Mouse (Mus musculus): Measurements from ENCODE around the gene Gm20547. TPM values are rescaled to one million over a fixed set of nuclear protein-coding genes. Genes with fewer than 3 reads are reported as not detected.
A peak's percentile ranks its signal among the peaks of the same experiment; 100 is the strongest.

Gene Gm20547
- polyA plus RNA-seq, 1 experiment from 2014 or later: not detected

- WGBS: 74% methylated on average over 8 of the region's 8 CpGs
- Histone ChIP-seq H3K36me3 (ENCODE audit: control insufficient read depth, insufficient read depth, low read length) (0 out of 2 replicates have a peak, but pooled peaks cover 2% of the 10 kb centered on the region), H3K9me3 (replicated peaks; ENCODE audit: control insufficient read depth, low read length, poor library complexity, severe bottlenecking) (no peaks in the 10 kb centered on the region), H3K4me1 (ENCODE audit: control insufficient read depth, insufficient read depth, low read length) (no peaks in the 10 kb centered on the region), H3K4me2 (ENCODE audit: low read length) (no peak within 1 kb of the TSS), H3K27ac (ENCODE audit: low read length) (no peak within 1 kb of the TSS), H3K4me3 (ENCODE audit: low read depth, low read length) (no peak within 1 kb of the TSS), H3K9ac (ENCODE audit: low read depth, low read length) (no peak within 1 kb of the TSS), H3K27me3 (ENCODE audit: control insufficient read depth, insufficient read depth, low read depth, low read length) (no peaks in the 10 kb centered on the region)
- no peak for ATAC-seq
These were observed 19.3 kb downstream of the Gm20547 start, which contains the start of gene Cfb for GRCm38 (mm10) chr17:34862416-34863081. Gene Cfb, minus strand, starts transcription at chr17:34862518.

DNA sequence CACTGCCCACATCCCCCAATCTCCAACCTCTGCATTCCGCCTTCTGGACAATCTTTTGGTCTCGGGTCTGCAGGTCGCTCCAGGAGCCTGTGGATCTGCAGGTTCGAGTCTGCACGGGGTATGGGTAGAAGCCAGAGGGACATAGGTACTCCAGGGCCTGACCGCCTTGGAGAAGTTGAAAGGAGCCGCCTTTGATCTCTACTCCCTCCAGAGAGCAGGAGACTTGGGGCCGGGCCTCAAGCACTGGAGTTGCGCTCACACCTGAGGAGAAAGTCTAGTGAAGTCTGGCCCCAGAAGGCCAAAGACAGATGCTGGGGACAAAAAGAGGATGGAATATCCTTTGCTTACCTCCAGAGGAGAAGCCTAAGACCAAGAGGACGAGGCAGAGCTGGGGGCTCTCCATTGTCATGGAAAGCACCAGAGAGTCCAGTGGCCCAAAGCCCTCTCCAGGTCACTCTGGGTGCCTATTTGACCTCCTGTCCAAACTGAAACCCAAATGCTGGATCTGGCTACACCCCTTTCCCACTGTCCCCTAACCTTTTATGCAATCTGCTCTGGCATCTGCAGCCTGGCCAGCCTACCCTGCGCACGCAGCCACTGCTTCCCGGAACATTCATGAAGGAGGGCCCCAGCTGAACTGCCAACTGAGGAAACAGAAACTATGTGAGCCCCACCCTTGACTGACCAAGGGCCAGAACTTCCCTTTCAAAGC lies 20.0 kb downstream of the Gm20547 start:
- WGBS: 76% methylated on average over 13 of the region's 13 CpGs
- Histone ChIP-seq H3K4me3 (ENCODE audit: low read depth, low read length) (no peak overlapping the region), H3K27me3 (ENCODE audit: control insufficient read depth, insufficient read depth, low read depth, low read length) (no peaks in the 10 kb centered on the region), H3K9ac (ENCODE audit: low read depth, low read length) (no peak overlapping the region), H3K4me2 (ENCODE audit: low read length) (no peak overlapping the region), H3K9me3 (replicated peaks; ENCODE audit: control insufficient read depth, low read length, poor library complexity, severe bottlenecking) (no peaks in the 10 kb centered on the region), H3K27ac (ENCODE audit: low read length) (no peak overlapping the region), H3K4me1 (ENCODE audit: control insufficient read depth, insufficient read depth, low read length) (no peaks in the 10 kb centered on the region), H3K36me3 (ENCODE audit: control insufficient read depth, insufficient read depth, low read length) (0 out of 2 replicates have a peak, but pooled peaks cover 2% of the 10 kb centered on the region)
- no peak for ATAC-seq

- 89% methylated on average over 9 of the region's 9 CpGs for WGBS
- no peaks in the 10 kb centered on the region for H3K4me1 ChIP-seq (ENCODE audit: control insufficient read depth, insufficient read depth, low read length)
- no peak overlapping the region for H3K9ac ChIP-seq (ENCODE audit: low read depth, low read length)
- peaks cover 8% of the 10 kb centered on the region for H3K36me3 ChIP-seq (ENCODE audit: control insufficient read depth, insufficient read depth, low read length)
- H3K9me3 ChIP-seq (replicated peaks; ENCODE audit: control insufficient read depth, low read length, poor library complexity, severe bottlenecking): no peaks in the 10 kb centered on the region
- H3K4me3 ChIP-seq (ENCODE audit: low read depth, low read length): no peak overlapping the region
- no peak for ATAC-seq
- no peak overlapping the region for H3K4me2 ChIP-seq (ENCODE audit: low read length)
- H3K27me3 ChIP-seq (ENCODE audit: control insufficient read depth, insufficient read depth, low read depth, low read length): no peaks in the 10 kb centered on the region
- no peak overlapping the region for H3K27ac ChIP-seq (ENCODE audit: low read length)
These were observed 21.3 kb downstream of the Gm20547 start for GRCm38 (mm10) chr17:34860514-34860913.

DNA sequence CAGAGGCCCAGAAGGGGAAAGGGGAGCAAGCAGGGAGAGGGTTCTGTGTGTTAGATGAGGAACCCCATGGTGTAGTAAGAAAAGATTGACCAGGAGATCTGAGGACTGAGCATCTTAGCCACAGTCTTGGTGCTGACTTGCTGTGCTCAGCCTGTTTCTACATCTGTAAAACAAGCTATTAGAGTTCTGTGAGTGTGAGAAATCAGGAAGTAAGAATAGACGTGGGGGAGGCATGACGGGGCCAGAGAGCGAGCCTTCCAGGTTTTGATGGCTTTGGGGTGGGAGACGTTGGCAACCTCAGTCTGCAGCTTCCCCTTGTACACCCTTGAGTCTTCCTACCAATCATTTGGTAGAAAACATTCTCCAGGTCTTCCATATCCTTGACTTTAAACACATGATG lies 23.2 kb downstream of the Gm20547 start:
- no peak overlapping the region for H3K4me3 ChIP-seq (ENCODE audit: low read depth, low read length)
- no peak overlapping the region for H3K4me2 ChIP-seq (ENCODE audit: low read length)
- no peaks in the 10 kb centered on the region for H3K4me1 ChIP-seq (ENCODE audit: control insufficient read depth, insufficient read depth, low read length)
- no peaks in the 10 kb centered on the region for H3K27me3 ChIP-seq (ENCODE audit: control insufficient read depth, insufficient read depth, low read depth, low read length)
- no peak overlapping the region for H3K9ac ChIP-seq (ENCODE audit: low read depth, low read length)
- H3K9me3 ChIP-seq (replicated peaks; ENCODE audit: control insufficient read depth, low read length, poor library complexity, severe bottlenecking): no peaks in the 10 kb centered on the region
- peaks cover 12% of the 10 kb centered on the region for H3K36me3 ChIP-seq (ENCODE audit: control insufficient read depth, insufficient read depth, low read length)
- ATAC-seq: no peak
- 84% methylated on average over 4 of the region's 4 CpGs for WGBS
- H3K27ac ChIP-seq (ENCODE audit: low read length): no peak overlapping the region

- H3K27ac ChIP-seq (ENCODE audit: low read length): no peak overlapping the region
- 48% methylated on average over 3 of the region's 3 CpGs for WGBS
- H3K27me3 ChIP-seq (ENCODE audit: control insufficient read depth, insufficient read depth, low read depth, low read length): no peaks in the 10 kb centered on the region
- H3K4me3 ChIP-seq (ENCODE audit: low read depth, low read length): no peak overlapping the region
- H3K9ac ChIP-seq (ENCODE audit: low read depth, low read length): no peak overlapping the region
- no peaks in the 10 kb centered on the region for H3K9me3 ChIP-seq (replicated peaks; ENCODE audit: control insufficient read depth, low read length, poor library complexity, severe bottlenecking)
- ATAC-seq: no peak
- peaks cover 20% of the 10 kb centered on the region for H3K36me3 ChIP-seq (ENCODE audit: control insufficient read depth, insufficient read depth, low read length)
- H3K4me2 ChIP-seq (ENCODE audit: low read length): no peak overlapping the region
- peaks cover 12% of the 10 kb centered on the region for H3K4me1 ChIP-seq (ENCODE audit: control insufficient read depth, insufficient read depth, low read length)
These were observed 26.0 kb downstream of the Gm20547 start for GRCm38 (mm10) chr17:34855825-34856224.

DNA sequence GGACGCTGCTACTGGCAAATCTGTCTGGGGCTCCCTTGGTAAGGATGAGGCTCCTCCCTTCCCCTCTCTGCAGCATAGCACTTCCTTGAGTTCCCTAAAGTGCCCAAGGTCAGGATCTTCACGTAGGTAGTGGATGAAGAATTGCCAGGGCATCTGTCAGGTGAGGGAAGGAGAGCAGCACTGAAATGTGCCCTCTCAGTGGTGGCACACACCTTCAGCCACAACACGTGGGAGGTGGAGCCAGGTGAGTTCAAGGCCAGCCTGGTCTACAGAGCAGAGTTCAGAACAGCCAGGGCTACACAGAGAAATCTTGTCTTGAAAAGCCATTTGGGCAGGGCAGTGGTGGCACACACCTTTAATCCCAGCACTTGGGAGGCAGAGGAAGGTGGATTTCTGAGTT lies 27.1 kb downstream of the Gm20547 start:
- 84% methylated on average over 3 of the region's 3 CpGs for WGBS
- Histone ChIP-seq H3K4me2 (ENCODE audit: low read length) (no peak overlapping the region), H3K4me1 (ENCODE audit: control insufficient read depth, insufficient read depth, low read length) (peaks cover 14% of the 10 kb centered on the region), H3K4me3 (ENCODE audit: low read depth, low read length) (no peak overlapping the region), H3K9me3 (replicated peaks; ENCODE audit: control insufficient read depth, low read length, poor library complexity, severe bottlenecking) (no peaks in the 10 kb centered on the region), H3K36me3 (ENCODE audit: control insufficient read depth, insufficient read depth, low read length) (peaks cover 20% of the 10 kb centered on the region), H3K9ac (ENCODE audit: low read depth, low read length) (no peak overlapping the region), H3K27ac (ENCODE audit: low read length) (no peak overlapping the region), H3K27me3 (ENCODE audit: control insufficient read depth, insufficient read depth, low read depth, low read length) (no peaks in the 10 kb centered on the region)
- no peak for ATAC-seq

GRCm38 (mm10) chr17:34853511-34853910 lies 28.3 kb downstream of the Gm20547 start:
- Histone ChIP-seq H3K4me2 (ENCODE audit: low read length) (no peak overlapping the region), H3K9me3 (replicated peaks; ENCODE audit: control insufficient read depth, low read length, poor library complexity, severe bottlenecking) (no peaks in the 10 kb centered on the region), H3K27ac (ENCODE audit: low read length) (no peak overlapping the region), H3K4me3 (ENCODE audit: low read depth, low read length) (no peak overlapping the region), H3K27me3 (ENCODE audit: control insufficient read depth, insufficient read depth, low read depth, low read length) (no peaks in the 10 kb centered on the region), H3K4me1 (ENCODE audit: control insufficient read depth, insufficient read depth, low read length) (peaks cover 19% of the 10 kb centered on the region), H3K9ac (ENCODE audit: low read depth, low read length) (no peak overlapping the region), H3K36me3 (ENCODE audit: control insufficient read depth, insufficient read depth, low read length) (peaks cover 20% of the 10 kb centered on the region)
- ATAC-seq: no peak
- whole genome bisulfite sequencing: 84% methylated on average over 8 of the region's 8 CpGs

DNA sequence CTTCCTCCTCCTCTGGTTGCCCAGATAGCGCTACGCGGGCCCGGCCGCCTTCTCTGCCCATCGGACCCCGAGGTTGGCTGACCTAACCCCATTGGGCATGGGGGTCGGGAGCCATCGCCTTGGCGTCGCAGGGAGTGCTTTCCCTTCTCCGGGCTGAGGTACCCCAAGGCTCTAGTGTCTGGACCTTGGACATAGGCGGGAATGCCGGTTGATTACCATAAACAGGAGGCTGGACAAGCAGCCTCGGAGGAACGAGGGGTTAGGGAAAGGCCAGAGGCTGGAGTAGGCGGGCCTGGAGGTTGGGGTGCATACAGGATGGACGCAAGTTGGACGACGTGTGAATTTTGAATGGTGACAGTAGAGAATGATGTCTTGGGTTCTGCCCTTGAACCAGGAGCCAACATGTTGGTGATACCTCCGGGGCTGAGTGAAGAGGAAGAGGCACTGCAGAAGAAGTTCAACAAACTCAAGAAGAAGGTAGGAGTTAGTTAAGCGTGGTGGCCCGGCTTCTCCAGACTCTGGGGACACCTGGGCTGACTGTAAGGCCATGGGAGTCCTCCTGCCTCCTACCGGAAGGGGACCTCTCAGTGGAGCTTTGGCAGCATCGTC lies 31.2 kb downstream of the Gm20547 start:
- Histone ChIP-seq H3K27me3 (ENCODE audit: control insufficient read depth, insufficient read depth, low read depth, low read length) (no peaks in the 10 kb centered on the region), H3K4me2 (ENCODE audit: low read length) (peak overlapping the region; percentile 86), H3K9me3 (replicated peaks; ENCODE audit: control insufficient read depth, low read length, poor library complexity, severe bottlenecking) (no peaks in the 10 kb centered on the region), H3K9ac (ENCODE audit: low read depth, low read length) (peak overlapping the region; percentile 86), H3K27ac (ENCODE audit: low read length) (peak overlapping the region; percentile 73), H3K4me3 (ENCODE audit: low read depth, low read length) (peak overlapping the region; percentile 84), H3K4me1 (ENCODE audit: control insufficient read depth, insufficient read depth, low read length) (peaks cover 19% of the 10 kb centered on the region), H3K36me3 (ENCODE audit: control insufficient read depth, insufficient read depth, low read length) (peaks cover 24% of the 10 kb centered on the region)
- peak; percentile 71; the same call in 1 of the 2 replicates for ATAC-seq
- under 1% methylated on average over 24 of the region's 25 CpGs for WGBS

All from midbrain, embryonic 16.5 days (tissue).